Mouse (Mus musculus): Measurements from ENCODE around the gene Sept4.

Sept4 gene

DNA sequence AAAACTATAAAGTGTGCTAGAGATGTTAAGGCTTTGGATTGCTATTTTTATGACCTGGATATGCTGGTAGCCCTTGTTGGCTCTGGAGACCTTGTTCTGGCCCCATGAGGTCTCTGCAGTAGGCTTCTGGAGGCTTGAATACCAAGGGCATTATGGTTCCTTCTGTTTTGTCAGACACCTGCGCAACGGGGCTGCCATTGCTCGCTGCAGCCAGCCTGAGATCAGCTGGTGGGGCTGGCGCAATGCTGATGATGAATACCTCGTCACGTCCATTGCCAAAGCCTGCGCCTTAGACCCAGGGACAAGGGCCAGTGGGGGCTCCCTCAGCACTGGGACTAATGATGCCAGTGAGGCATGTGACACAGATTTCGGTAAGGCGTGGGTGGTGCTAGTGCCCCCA is 33.5 kb downstream of the Sept4 start:
- DNase-seq, result no peak

DNA sequence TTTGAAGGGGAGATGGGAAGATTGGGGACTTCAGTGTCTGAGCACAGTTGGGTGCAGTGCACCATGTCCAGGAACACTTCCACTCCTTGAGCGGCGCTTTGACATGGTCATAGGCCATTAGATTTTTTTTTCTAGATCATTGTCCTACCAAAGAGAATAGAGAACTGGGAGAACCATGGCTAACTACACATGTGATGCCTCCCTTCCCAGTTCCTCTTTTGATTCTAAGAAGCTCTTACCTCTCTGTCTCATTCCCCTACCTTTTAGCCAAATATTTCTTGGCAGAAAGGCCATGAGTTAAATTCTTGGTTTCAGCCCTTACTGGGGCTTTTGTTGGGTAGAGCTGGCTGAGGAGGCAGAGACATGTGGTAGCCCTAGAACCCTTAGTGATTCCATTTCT is 34.9 kb downstream of the Sept4 start:
- DNase-seq, result no peak

DNA sequence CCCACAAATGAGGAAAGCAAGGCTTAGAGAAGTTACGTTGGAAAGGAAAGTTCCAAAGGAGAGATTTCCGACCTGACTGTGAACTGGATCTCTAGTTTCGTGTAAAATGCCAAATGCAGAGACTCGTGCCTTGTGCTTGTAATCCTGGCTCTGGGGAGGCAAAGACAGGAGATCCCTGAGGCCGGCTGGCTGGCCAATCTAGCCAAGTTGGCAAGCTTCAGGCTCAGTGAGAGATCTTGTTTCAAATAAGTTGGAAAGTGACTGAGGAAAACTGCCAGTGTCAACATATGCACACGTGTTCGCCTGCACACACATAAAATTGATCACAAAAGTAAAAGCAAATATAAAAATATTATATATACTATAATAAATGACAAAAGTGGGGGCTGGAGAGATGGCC is 40.6 kb downstream of the Sept4 start:
- DNase-seq, result no peak

DNA sequence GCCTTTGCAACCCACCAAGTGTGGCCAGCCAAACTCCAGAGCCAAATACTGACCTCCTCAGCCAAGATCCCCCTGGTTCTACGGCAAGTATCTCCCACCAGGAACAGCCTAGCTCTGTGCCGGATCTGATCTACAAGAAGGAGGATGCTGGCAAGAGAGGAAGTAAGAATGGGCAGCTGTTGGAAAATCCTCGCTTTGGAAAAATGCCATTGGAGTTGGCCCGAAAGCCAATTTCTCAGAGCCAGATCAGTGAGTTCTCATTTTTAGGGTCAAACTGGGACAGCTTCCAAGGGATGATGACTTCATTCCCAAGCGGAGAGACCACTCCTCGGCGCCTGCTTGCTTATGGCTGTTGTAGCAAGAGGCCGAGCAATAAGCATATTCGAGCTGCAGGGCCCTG is 42.8 kb downstream of the Sept4 start:
- DNase-seq, result peak; percentile 47

DNA sequence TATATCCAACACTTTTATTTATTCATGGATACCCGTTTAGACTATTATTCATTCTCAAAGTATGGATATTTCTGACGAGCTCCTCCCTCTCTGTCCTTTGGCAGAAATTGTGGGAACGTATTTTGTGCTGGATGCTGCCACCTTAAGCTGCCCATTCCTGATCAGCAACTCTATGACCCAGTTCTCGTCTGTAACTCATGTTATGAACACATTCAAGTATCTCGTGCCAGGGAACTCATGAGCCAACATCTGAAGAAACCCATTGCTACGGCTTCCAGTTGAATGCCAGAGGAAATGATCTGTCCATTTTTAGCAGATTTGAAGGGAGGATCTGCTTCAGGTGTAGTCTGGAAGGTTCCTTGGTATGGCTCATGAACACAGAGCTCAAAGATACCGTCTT is 45.3 kb downstream of the Sept4 start:
- no peak for DNase-seq

DNA sequence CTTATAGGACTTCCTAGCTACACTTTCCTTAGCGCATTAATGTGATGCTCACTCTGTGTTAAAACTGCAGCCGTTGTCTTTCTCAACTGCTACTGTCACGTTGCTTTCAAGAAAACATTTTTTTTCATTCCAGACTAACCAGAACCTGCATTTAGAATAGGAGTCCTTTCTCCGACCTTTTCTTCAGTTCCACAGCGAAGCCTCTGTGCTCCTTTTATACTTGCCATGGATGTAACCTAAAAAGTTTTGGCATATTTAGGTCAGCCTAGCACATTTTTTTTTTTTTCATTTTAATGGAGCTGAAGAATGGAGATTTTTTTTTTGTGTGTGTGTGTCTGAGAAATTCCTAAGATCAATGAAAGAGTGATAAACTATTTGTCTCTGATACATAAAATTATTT is 46.8 kb downstream of the Sept4 start:
- DNase-seq, result no peak

DNA sequence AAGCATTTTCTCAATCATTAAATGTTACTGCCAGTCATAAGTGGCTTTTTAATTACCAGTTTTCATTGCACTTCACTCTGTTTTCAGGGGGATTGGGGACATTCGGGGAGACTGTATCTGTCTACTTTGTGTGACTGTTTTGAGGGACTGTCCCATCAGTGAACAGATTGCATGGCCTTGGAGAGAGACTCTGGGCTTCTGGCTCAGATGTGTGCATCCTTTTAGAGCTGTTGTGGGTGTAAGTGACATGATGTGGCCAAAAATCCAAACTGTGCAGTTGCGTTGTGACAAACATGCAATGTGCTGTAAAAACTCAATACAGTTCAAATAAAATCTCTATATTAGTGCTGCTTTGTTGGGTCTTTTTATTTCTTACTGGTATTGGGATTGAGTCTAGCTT is 47.2 kb downstream of the Sept4 start:
- DNase-seq, result no peak

- DNase-seq, result no peak
These were observed 48.2 kb downstream of the Sept4 start, which contains the start of gene Hsf5 for GRCm38 (mm10) chr11:87616790-87617474. Gene Hsf5 (plus strand): TSS chr11:87617164.

GRCm38 (mm10) chr11:87617606-87618005 is 48.9 kb downstream of the Sept4 start:
- DNase-seq, result no peak

DNA sequence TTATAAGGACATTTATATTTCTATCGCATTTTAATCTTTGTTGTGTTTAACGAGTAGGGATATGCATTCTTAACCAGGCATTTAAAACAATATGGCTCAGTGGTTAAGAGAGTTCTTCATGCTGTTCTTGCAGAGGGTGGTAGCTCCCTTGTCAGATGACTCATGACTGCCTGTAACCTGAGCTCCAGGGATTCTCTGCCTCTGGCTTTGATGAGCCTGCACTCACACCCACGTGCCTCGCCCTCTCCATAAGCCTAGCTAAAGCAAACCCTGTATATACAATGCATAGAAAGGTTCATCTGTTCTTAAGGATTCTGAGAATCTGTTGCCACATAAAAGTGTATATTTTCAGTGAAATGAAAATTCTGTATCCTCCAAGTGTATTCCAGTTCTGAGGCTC is 54.5 kb downstream of the Sept4 start:
- DNase-seq, result no peak

GRCm38 (mm10) chr11:87629859-87630258 is 61.2 kb downstream of the Sept4 start:
- DNase-seq, result peak; percentile 70

GRCm38 (mm10) chr11:87638793-87639192 is 70.1 kb downstream of the Sept4 start:
- no peak for DNase-seq

GRCm38 (mm10) chr11:87639206-87639605 is 70.5 kb downstream of the Sept4 start:
- DNase-seq, result peak; percentile 80

Data from lung, postnatal 10 days (tissue).